Mouse (Mus musculus) heart, postnatal 0 days (tissue): ENCODE data around the gene Magi1. TPM values are rescaled to one million over a fixed set of nuclear protein-coding genes. Genes with fewer than 3 reads are reported as not detected.

Experiments used
- ATAC-seq: fragments of 200-750 bp; cut with Nextera tagmentation; 2 replicates; pipeline ENCODE4 v1.8.0; 2017; ENCODE audit warnings: low read depth, moderate number of reproducible peaks, moderate library complexity; ENCODE audit not compliant: insufficient read depth
- DNase-seq: peaks from one replicate; pipeline ENCODE4 v3.0.0-alpha.2; 2016; ENCODE audit warnings: low spot score
- H3K27ac ChIP-seq: fragments of 300-500 bp; sonication (generic); 2 replicates; pipeline ENCODE4 v1.5.1; 2014; ENCODE audit warnings: low read depth, mild to moderate bottlenecking
- H3K27me3 ChIP-seq: fragments of 300-500 bp; sonication (generic); 2 replicates; pipeline ENCODE4 v1.6.1; 2014; ENCODE audit warnings: low read length, mixed read lengths; ENCODE audit not compliant: control insufficient read depth, insufficient read depth
- H3K36me3 ChIP-seq: fragments of 300-500 bp; sonication (generic); replicated peaks from 2 replicates; pipeline ENCODE4 v1.6.1; 2014; ENCODE audit warnings: low read length, mixed read lengths; ENCODE audit not compliant: control insufficient read depth, insufficient read depth
- H3K4me1 ChIP-seq: fragments of 300-500 bp; sonication (generic); 2 replicates; pipeline ENCODE4 v1.6.1; 2014; ENCODE audit warnings: antibody characterized with exemption; ENCODE audit not compliant: control insufficient read depth, insufficient read depth
- H3K4me2 ChIP-seq: fragments of 300-500 bp; sonication (generic); 2 replicates; pipeline ENCODE4 v1.6.1; 2014; ENCODE audit warnings: low read depth, mild to moderate bottlenecking, low read length, moderate library complexity
- H3K4me3 ChIP-seq: fragments of 300-500 bp; sonication (generic); 2 replicates; pipeline ENCODE4 v1.5.1; 2014; ENCODE audit warnings: low read depth, low read length
- H3K9ac ChIP-seq: fragments of 300-500 bp; sonication (generic); replicated peaks from 2 replicates; pipeline ENCODE4 v1.6.1; 2014; ENCODE audit warnings: low read depth, low read length, mixed read lengths
- H3K9me3 ChIP-seq: fragments of 300-500 bp; sonication (generic); replicated peaks from 2 replicates; pipeline ENCODE4 v1.6.1; 2016; ENCODE audit warnings: low read length; ENCODE audit not compliant: control insufficient read depth
- CTCF ChIP-seq: IDR thresholded peaks from 2 replicates; pipeline ENCODE4 v1.5.1; 2016; ENCODE audit warnings: antibody characterized with exemption, control low read depth, low read depth
- EP300 ChIP-seq: IDR thresholded peaks from 2 replicates; pipeline ENCODE4 v1.6.1; 2016; ENCODE audit warnings: antibody characterized with exemption, low read depth
- WGBS: fragments of 180-500 bp; shearing (Covaris S2); extraction: QIAGEN DNeasy Blood & Tissue Kit; methylation state at CpG from one replicate; pipeline ENCODE4 v1.1.7; 2014; 5-methylcytosine and 5-hydroxymethylcytosine counted together
- polyA plus RNA-seq: library from polyadenylated mRNA; unstranded; fragments of >200 nt; fragmentation: Nextera tagmentation; extraction: Ambion mirVana; gene quantifications from 2 replicates; pipeline ENCODE4 v1.2.1, GENCODE M21; 2015
- total RNA-seq: library from RNA; depleted of rRNA; stranded (reverse); fragments of >200 nt; gene quantifications from 2 replicates; pipeline ENCODE4 v1.2.3, GENCODE M21; 2014; ENCODE audit warnings: low replicate concordance

Gene Magi1
- total and polyA plus RNA-seq, 2 experiments from 2014 or later: 4.6 to 15.3 TPM

DNA sequence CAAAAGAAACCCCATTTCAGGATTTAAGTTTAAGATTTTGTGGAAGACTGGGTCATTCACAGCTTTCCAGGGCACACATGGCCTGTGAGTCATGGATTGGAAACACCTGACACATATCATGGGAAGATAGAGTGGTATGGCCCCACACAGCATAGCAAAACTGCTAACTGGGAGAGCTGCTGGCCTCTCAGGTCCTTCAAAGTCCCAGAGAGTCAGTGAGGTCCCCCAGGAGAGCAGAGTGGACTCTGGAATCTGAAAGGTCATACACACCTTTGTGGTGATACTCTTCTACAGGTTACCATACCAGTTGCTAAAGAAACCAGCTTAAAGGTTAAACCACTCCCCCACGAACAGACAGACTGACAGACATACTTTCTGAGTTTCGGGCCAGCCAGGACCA is 349.0 kb downstream of the Magi1 start:
- Histone ChIP-seq H3K9ac (no peak overlapping the region), H3K27ac (peak overlapping the region; percentile 47), H3K27me3 (no peaks in the 10 kb centered on the region), H3K4me2 (no peak overlapping the region), H3K4me1 (no peaks in the 10 kb centered on the region), H3K36me3 (no peaks in the 10 kb centered on the region), H3K9me3 (no peaks in the 10 kb centered on the region), H3K4me3 (no peak overlapping the region)
- no peak for ATAC-seq
- no peak for TF ChIP-seq CTCF
- no peak for TF ChIP-seq EP300
- no peak for DNase-seq
- 88% methylated on average over 2 of the region's 2 CpGs for WGBS

DNA sequence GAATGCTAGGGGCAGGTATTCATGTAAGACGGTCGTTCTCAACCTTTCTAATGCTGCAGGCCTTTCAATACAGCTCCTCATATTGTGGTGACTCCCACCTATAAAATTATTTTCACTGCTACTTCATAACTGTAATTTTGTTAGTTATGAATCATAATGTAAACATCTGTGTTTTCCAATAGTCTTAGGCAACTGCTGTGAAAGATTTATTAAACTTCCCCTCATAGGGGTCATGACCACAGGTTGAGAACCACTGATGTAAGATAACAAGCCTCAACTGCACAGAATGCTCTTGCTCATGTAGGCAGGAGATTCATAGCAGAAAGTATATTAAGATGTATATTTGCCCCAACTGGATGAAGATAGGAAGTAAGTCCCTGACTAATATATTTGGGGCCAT is 359.1 kb downstream of the Magi1 start:
- DNase-seq (no peak), ATAC-seq (no peak)
- Histone ChIP-seq H3K9me3 (no peaks in the 10 kb centered on the region), H3K27ac (no peak overlapping the region), H3K27me3 (no peaks in the 10 kb centered on the region), H3K4me1 (no peaks in the 10 kb centered on the region), H3K4me2 (no peak overlapping the region), H3K4me3 (no peak overlapping the region), H3K9ac (no peak overlapping the region), H3K36me3 (no peaks in the 10 kb centered on the region)
- TF ChIP-seq CTCF: no peak
- no peak for TF ChIP-seq EP300
- WGBS: 93% methylated on average over 2 of the region's 2 CpGs

DNA sequence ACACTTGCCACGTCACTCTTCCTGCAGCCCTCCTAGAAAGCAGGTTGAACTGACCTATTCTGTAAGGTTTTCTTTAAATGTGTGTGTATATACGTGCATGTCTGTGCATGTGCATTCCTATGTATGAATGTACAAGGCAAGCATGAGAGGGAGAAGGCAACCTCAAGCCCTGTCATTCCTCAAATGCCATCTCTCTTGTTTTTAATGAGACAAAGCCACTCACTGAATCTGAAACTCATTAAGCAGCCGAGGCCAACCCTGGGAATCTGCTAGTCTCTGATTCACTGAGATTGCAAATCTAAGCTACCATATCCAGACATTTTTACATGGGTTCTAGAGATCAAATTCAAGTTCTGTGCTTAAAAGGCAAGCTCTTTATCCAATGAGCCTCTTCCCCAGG is 359.7 kb downstream of the Magi1 start:
- no peak overlapping the region for H3K4me3 ChIP-seq
- DNase-seq (no peak), ATAC-seq (no peak)
- 63% methylated on average over 3 of the region's 3 CpGs for WGBS
- no peaks in the 10 kb centered on the region for H3K9me3 ChIP-seq
- no peaks in the 10 kb centered on the region for H3K4me1 ChIP-seq
- no peaks in the 10 kb centered on the region for H3K36me3 ChIP-seq
- no peaks in the 10 kb centered on the region for H3K27me3 ChIP-seq
- TF ChIP-seq CTCF (no peak), EP300 (no peak)
- no peak overlapping the region for H3K27ac ChIP-seq
- no peak overlapping the region for H3K9ac ChIP-seq
- H3K4me2 ChIP-seq: no peak overlapping the region

DNA sequence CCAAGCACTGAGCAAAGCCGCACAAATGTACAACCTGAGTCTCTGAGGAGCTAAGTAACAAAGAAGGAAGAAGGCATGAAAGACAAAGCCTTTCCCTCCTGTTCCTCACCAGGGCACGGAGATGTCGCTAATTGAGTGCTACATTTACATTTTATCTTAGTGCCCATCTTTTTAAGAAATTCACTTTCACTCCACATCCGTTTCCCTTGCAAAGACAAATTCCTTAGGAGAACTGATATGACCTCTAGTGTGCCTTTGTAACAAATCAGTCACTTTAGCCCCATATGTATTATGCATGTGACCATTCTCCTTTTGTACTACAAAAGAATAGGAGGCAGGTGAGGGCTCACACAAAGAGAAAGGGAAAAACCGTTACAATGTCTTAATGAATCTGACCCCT is 360.4 kb downstream of the Magi1 start:
- WGBS: 71% methylated on average over 5 of the region's 5 CpGs
- no peak for TF ChIP-seq CTCF
- no peak for TF ChIP-seq EP300
- H3K4me3 ChIP-seq: no peak overlapping the region

DNA sequence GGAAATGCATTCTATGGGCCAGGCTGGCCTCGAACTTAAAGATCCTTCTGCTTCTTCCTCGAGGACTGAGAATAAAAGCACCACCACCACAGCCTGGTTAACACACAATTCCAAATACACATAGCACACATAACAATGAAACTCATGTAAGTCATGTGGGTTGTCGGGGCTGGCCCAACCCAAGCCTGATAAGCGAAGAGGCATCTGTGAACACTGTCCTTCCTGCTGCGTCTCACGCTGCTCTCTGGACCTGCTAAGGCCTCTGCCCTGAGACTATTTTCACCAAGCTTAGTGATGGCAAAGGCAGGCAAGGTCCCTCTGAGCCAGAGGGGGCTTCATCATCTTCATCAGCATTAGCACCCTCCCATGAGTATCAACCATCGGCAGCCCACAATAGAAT is 360.8 kb downstream of the Magi1 start:
- WGBS: 59% methylated on average over 7 of the region's 7 CpGs
- Histone ChIP-seq H3K9ac (no peak overlapping the region), H3K27me3 (no peaks in the 10 kb centered on the region), H3K27ac (no peak overlapping the region), H3K36me3 (no peaks in the 10 kb centered on the region), H3K4me1 (no peaks in the 10 kb centered on the region), H3K9me3 (no peaks in the 10 kb centered on the region), H3K4me2 (no peak overlapping the region), H3K4me3 (no peak overlapping the region)
- TF ChIP-seq CTCF: no peak
- no peak for TF ChIP-seq EP300
- no peak for ATAC-seq
- no peak for DNase-seq

More for the DNA sequence above, 360.4 kb downstream of the Magi1 start:
- Histone ChIP-seq H3K27ac (no peak overlapping the region), H3K9me3 (no peaks in the 10 kb centered on the region), H3K4me2 (no peak overlapping the region), H3K27me3 (no peaks in the 10 kb centered on the region), H3K9ac (no peak overlapping the region), H3K4me1 (no peaks in the 10 kb centered on the region), H3K36me3 (no peaks in the 10 kb centered on the region)
- ATAC-seq (no peak), DNase-seq (no peak)

DNA sequence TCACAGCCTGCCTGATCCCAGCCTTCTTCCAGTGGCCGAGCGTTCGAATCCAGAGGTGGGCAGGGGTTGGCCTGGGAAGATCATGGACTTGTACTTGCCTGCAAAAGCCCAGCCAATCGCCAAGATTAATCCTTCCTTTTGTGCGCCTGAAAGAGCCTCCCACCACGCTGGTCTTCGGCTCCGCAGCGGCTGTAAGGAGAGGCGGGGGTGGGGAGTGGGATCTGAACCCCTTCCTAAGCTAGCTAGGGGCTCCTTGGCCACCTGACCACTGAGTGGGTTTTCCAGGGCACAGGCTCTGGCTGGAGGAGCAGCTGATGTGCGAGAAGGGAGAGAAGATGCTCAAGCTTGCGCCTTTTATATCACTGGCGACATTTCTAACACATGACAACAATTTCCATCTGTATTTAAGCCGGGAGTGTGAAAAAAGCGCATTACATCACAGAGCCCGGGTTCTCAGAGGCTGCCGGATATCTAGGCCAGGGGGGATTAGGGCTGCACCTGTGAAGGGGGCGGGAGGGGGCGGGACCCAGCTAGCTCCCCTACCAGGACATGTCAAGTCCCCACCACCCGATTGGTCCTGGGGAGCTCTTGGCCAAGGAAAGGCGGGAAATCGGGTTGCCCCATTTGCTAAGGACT is 370.4 kb downstream of the Magi1 start:
- no peak overlapping the region for H3K9ac ChIP-seq
- peak overlapping the region; percentile 66 for H3K4me2 ChIP-seq
- no peaks in the 10 kb centered on the region for H3K9me3 ChIP-seq
- ATAC-seq (no peak), DNase-seq (peak; percentile 11)
- no peaks in the 10 kb centered on the region for H3K36me3 ChIP-seq
- no peak overlapping the region for H3K27ac ChIP-seq
- TF ChIP-seq CTCF (no peak), EP300 (no peak)
- peak overlapping the region; percentile 33 for H3K4me3 ChIP-seq
- peaks cover 21% of the 10 kb centered on the region for H3K4me1 ChIP-seq
- WGBS: 14% methylated on average over 22 of the region's 22 CpGs
- H3K27me3 ChIP-seq: no peaks in the 10 kb centered on the region
